Mouse (Mus musculus) heart, postnatal 10 days (tissue): ENCODE results near the gene Glmp. TPM values are rescaled to one million over a fixed set of nuclear protein-coding genes. Genes with fewer than 3 reads are reported as not detected.
"Not testable (repeated sequence)": the region's sequence is repeated elsewhere in the genome, so short reads cannot be mapped to it uniquely, and the experiment has no call there.

Experiments
- DNase-seq, 2 experiments: peaks; one replicate each; pipeline ENCODE4 v3.0.0; 2021
- intact Hi-C: fragments of 180-260 bp; cut with DNase I; formaldehyde crosslinking; loops from one replicate; pipeline ENCODE4 v1.15.1; 2025
- total RNA-seq, 2 experiments: library from RNA; stranded (reverse); gene quantifications; 2 replicates each; pipeline ENCODE4 v1.2.3; 2021

Gene Glmp
- total RNA-seq, 2 experiments from 2014 or later: 86.1 to 99.6 TPM

- intact Hi-C loops: no loop called here
- peak in 1 of 2 experiments; percentile 48 for DNase-seq
Measured at GRCm38 (mm10) chr3:88335436-88336053, 10.7 kb downstream of the Glmp start.

GRCm38 (mm10) chr3:88336058-88337013, 11.5 kb downstream of the Glmp start, which contains the start of the genes Tmem79 and Smg5:
Tmem79 (minus strand) TSS chr3:88336148.
Smg5 (plus strand) TSS chr3:88336260.
- DNase-seq: peak; percentile 98
- intact Hi-C loops: no loop called here

DNA sequence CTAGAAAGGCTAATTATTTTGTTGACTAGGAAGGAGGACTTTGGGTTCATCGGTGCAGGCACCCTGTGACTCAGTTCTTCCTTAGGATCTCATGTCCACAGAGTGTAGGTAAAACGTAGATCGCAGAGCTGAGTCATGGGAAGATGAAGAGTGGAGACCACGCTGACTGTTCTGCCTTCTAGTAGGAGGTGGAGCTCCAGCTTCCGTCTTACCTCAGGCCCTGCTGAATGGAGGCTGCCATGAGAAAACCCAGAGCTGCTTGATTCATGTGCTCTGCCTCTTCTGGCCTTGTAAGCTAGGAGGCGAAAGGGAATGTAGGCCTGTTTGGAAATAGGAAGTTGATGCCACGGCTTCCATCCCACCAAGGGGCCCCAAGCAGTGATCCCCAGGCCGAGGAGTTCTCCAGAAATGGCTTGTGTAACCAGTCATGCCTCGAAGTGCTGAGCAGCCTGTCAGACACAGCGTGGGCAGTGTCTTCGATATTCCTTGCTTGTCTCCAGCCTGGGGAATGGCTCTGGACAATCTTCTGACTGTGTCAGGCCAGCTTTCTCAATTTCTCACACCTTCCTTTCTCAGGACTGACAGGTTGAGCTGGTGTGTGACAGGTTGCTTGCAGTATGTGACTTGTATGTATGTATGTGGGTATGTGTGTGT, 12.7 kb downstream of the Glmp start:
- intact Hi-C loops: no loop called here
- no peak for DNase-seq

DNA sequence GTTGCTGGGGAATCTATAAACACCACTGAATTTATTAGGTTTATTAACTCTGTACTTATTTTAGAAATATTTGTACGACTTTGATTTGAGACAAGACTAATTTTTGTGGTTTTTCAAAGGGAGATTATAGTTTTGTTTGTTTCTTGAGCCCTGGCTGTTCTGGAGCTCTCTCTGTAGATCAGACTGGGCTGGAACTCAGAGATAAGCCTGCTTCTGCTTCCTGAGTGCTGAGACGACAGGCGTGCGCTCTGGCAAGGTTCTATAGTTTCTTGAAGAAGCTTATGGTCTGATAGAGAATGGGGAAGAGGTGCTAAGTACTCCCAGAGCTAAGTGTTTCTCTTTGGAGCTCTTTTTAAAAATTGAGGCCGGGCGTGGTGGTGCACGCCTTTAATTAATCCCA, 13.5 kb downstream of the Glmp start:
- intact Hi-C loops: no loop called here
- DNase-seq: no peak

GRCm38 (mm10) chr3:88339006-88339405, 14.2 kb downstream of the Glmp start:
- intact Hi-C loops: no loop called here
- DNase-seq: no peak

- DNase-seq: no peak
- intact Hi-C loops: no loop called here
Measured at GRCm38 (mm10) chr3:88350732-88351131, 25.9 kb downstream of the Glmp start.

DNA sequence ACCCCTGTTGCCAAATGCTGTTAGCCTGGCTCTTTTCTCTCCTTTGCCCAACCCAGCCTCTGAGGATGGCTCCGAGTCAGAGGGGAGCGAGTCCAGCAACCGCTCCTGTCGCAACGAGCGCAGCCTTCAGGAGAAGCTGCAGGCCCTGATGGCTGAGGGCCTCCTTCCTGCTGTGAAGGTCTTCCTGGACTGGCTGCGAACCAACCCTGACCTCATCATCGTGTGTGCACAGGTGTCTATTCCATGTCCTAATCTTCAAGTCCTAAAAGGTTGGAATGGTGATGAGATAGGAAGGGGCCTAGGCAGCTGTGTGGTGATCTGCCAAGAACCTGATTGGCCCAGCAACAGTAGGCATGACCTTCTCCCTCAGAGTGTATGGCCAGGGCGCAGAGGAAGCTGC, 28.1 kb downstream of the Glmp start:
- no peak for DNase-seq
- intact Hi-C loops: no loop called here

DNA sequence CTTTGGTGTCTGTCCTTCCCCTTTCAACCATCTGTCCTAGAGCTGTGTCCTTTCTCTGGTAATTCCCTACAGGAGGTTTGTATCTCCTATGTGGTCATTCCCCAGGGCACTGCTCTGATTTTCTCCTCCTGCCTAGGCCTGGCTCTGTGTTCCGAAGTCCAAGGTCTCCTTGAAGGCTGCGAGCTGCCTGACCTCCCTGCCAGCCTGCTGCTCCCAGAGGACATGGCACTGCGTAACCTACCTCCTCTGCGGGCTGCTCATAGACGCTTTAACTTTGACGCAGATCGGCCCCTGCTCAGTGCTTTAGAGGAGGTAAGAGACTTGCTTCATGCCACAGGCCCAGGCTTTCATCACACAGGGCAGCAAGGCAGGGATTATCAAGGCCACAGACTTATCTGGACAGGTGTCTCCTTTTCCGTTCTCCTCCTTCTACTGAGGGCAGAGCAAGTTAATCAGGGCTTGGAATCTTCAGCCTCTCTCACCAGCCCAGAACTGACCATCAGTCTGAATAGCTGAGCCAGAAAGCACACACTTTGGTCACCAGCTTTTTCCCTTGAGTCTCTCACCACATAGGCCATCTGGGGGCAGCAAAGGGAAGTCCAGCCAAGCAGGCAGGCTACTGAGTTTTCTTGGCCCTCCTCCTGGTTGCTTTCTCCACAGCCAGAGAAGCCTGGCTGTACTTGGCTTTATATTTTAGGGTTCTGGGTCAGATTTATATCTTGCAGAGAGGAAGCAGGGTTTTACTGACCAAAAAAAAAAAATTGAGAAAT, 29.8 kb downstream of the Glmp start:
- no peak for DNase-seq
- intact Hi-C loops: no loop called here

- DNase-seq: no peak
Measured at GRCm38 (mm10) chr3:88359584-88359983, 34.8 kb downstream of the Glmp start.

DNA sequence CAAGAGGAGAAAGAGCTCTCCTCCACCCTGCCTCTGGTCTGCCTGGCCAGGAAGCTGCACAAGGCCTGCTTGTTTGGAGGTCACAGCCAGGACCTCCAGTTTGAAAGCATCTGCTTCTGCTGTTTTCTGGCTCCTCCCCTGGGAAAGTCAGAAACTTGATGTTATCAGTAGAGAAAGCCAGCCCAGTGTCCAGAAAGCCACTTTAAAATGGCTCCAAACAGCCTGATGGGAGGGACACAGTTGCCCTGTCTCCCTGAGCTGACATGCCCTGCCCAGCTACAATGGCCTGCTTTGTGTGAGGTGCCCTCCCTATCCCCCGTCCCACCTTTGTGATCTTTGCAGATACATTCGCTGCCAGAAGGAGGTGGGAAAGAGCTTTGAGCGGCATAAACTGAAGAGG, 35.2 kb downstream of the Glmp start:
- no peak for DNase-seq
- intact Hi-C loops: no loop called here

More at GRCm38 (mm10) chr3:88359584-88359983, 34.8 kb downstream of the Glmp start:
- intact Hi-C loops: no loop called here

- intact Hi-C loops: no loop called here
- DNase-seq: no peak
Measured at GRCm38 (mm10) chr3:88361096-88361495, 36.3 kb downstream of the Glmp start.

- DNase-seq: no peak
- intact Hi-C loops: no loop called here
Measured at GRCm38 (mm10) chr3:88361612-88362313, 36.9 kb downstream of the Glmp start.

DNA sequence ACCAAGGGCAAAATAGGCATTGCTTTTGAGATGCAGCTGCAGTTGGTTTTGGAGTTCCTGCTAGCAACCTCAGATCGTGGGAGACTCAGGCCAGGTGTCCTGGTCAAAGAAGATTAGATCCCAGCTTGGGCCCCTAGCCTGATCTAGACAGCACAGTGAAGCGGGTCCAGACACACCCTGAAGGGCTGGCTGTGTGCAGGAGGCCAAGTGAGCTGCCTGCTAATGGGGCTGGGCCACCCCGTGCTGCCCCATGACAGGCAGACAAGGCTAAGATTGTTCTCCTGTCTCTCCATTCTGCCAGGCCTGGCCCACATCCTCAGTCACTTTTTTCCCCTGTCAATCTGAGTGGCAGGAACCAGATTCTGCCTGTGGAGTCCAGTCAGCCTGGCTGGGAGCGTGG, 38.9 kb downstream of the Glmp start:
- intact Hi-C loops: no loop called here
- DNase-seq: no peak

GRCm38 (mm10) chr3:88364337-88364736, 39.5 kb downstream of the Glmp start, which contains the start of gene Paqr6:
Paqr6 (plus strand) TSS chr3:88364584.
- DNase-seq: peak; percentile 68 to 78
- intact Hi-C loops: no loop called here

DNA sequence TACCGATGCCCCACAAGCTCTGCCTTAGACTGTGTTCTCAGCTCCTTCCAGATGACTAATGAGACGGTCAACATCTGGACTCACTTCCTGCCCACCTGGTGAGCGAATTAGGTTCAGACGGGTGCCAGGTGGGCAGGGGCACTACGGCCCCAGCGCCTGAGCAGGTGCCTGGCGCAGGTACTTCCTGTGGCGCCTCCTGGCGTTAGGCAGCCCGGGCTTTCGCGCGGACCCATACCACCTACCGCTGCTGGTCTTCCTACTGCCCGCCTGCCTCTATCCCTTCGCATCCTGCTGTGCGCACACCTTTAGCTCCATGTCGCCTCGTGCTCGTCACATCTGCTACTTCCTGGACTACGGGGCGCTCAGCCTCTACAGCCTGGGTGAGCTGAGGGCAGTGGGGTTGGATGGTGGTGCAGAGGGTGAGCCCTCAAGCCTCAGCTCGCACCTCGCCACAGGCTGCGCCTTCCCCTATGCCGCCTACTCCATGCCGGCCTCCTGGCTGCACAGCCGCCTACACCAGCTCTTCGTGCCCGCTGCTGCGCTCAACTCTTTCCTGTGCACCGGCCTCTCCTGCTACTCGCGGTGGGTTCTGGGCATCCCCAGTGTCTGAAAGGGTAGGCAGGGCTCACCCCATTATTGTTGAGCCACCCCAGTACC, 41.0 kb downstream of the Glmp start:
- DNase-seq: no peak
- intact Hi-C loops: no loop called here

GRCm38 (mm10) chr3:88366830-88367428, 42.1 kb downstream of the Glmp start:
- peak; percentile 44 to 55 for DNase-seq
- intact Hi-C loops: not testable (repeated sequence)

GRCm38 (mm10) chr3:88367517-88367916, 42.7 kb downstream of the Glmp start:
- intact Hi-C loops: not testable (repeated sequence)

DNA sequence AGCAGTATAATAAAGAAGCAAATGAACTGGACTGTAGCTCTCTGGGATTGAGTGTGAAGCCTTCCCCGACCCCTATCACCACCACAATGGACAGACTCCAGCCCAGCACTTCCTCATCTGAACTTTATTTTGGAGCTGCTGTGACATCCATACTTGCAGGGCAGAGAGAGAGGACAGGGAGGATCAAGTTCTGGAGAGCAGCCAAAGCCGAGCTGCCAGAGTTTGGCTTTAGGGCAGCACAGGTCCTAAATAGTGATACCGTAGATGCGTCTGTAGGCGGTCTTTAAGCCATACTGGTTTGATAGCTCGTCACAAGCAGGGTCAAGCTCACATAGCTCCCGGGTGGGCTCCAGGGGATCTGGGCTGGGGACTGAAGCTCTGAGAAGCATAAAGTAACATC, 43.7 kb downstream of the Glmp start:
- DNase-seq, intact Hi-C loops: not testable (repeated sequence)

More at GRCm38 (mm10) chr3:88367517-88367916, 42.7 kb downstream of the Glmp start:
- not testable (repeated sequence) for DNase-seq

- intact Hi-C loops, DNase-seq: not testable (repeated sequence)
Measured at GRCm38 (mm10) chr3:88372643-88373042, 47.8 kb downstream of the Glmp start, which contains the start of gene Bglap3. Bglap3 (minus strand) TSS chr3:88372743.
